Mouse (Mus musculus) hindbrain, embryonic 10.5 days (tissue): Measurements from ENCODE around the gene Pno1. TPM values are rescaled to one million over a fixed set of nuclear protein-coding genes. Genes with fewer than 3 reads are reported as not detected.
A peak's percentile ranks its signal among the peaks of the same experiment; 100 is the strongest.

Experiments used
- DNase-seq: peaks from one replicate; pipeline ENCODE4 v3.0.0-alpha.2; 2017; ENCODE audit warnings: low spot score
- H3K27ac ChIP-seq: fragments of 300-500 bp; sonication (generic); 2 replicates; pipeline ENCODE4 v1.5.1; 2016; ENCODE audit warnings: mild to moderate bottlenecking, moderate library complexity
- H3K27me3 ChIP-seq: fragments of 300-500 bp; sonication (generic); 2 replicates; pipeline ENCODE4 v1.6.1; 2016; ENCODE audit warnings: mild to moderate bottlenecking; ENCODE audit not compliant: poor library complexity, insufficient read depth, severe bottlenecking
- H3K36me3 ChIP-seq: fragments of 300-500 bp; sonication (generic); 2 replicates; pipeline ENCODE4 v1.6.1; 2016; ENCODE audit warnings: mild to moderate bottlenecking, moderate library complexity
- H3K4me1 ChIP-seq: fragments of 300-500 bp; sonication (generic); replicated peaks from 2 replicates; pipeline ENCODE4 v1.6.1; 2016; ENCODE audit warnings: mild to moderate bottlenecking
- H3K4me3 ChIP-seq: fragments of 300-500 bp; sonication (generic); 2 replicates; pipeline ENCODE4 v1.5.1; 2016; ENCODE audit warnings: mild to moderate bottlenecking, moderate library complexity
- H3K9me3 ChIP-seq: fragments of 300-500 bp; sonication (generic); 2 replicates; pipeline ENCODE4 v1.6.1; 2016; ENCODE audit warnings: mild to moderate bottlenecking, moderate library complexity
- WGBS: fragments of 180-500 bp; shearing (Covaris S2); methylation state at CpG from one replicate; pipeline ENCODE4 v1.1.7; 2016; 5-methylcytosine and 5-hydroxymethylcytosine counted together
- polyA plus RNA-seq: library from polyadenylated mRNA; unstranded; fragments of >200 nt; fragmentation: Nextera tagmentation; extraction: Ambion mirVana; gene quantifications from 2 replicates; pipeline ENCODE4 v1.2.1, GENCODE M21; 2016

The Pno1 gene
- polyA plus RNA-seq, 1 experiment from 2014 or later: 89.5 TPM

DNA sequence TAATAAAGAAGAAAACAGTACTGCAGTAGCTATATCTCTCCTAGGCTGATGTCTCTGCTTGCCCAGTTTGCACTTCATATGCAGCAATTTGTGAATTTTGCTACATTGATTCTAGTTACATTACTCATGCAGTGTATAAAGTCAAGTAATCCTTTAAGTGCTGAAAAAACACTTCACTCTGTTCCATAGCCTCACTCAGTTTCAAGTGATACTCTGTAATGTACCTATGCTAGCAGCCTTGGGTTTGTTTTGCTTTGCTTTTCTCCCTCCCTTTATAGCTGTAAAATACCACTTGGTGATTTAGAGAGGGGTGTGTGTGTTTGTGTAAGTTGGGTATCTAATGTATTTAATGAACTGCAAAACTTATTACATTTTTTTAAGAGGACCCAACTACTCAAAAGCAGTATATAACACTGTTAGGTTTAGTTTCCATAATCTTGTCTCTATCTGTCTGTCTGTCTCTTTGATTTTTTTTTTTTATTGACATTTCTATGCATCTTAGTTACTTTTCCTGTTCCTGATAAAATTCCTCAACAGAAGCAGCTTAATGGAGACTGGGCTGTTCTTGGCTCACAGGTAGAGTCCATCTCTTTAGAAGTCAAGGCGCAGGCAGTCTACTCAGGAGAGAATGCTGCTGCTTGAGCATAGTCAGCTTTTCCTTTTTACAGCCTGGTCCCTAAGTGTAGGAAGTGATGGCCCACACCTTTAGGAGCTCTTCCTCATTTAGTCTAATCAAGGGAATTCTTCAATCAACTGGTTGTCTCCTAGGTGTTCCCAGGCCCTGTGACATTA lies 40.2 kb downstream of the Pno1 start:
- Histone ChIP-seq H3K4me3 (no peak overlapping the region), H3K27ac (no peak overlapping the region), H3K27me3 (no peaks in the 10 kb centered on the region), H3K36me3 (peaks cover 29% of the 10 kb centered on the region), H3K9me3 (peaks cover 17% of the 10 kb centered on the region), H3K4me1 (no peaks in the 10 kb centered on the region)
- 95% methylated on average over 1 of the region's 1 CpGs for WGBS
- no peak for DNase-seq

DNA sequence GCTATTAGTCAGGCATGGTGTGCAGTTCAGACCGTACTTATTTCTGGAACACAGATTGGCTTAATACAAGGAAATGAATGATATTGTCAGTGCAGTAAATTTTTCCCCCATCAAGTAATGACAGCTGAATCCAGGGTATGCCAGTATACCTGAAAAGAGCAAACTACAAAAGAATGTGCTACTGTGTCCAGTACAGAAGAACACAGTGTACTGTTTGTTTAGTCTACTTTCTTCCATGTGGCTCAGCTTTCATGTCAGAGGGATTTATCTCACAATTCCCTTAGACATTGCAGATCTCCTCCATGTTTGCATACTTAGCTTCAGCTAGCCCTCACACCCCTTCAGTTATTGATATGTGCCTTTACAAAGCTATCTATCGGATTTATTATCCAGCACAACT lies 42.1 kb downstream of the Pno1 start:
- no peaks in the 10 kb centered on the region for H3K27me3 ChIP-seq
- no peak overlapping the region for H3K27ac ChIP-seq
- peaks cover 17% of the 10 kb centered on the region for H3K9me3 ChIP-seq
- H3K36me3 ChIP-seq: peaks cover 22% of the 10 kb centered on the region
- 94% methylated on average over 2 of the region's 2 CpGs for WGBS
- H3K4me3 ChIP-seq: no peak overlapping the region
- DNase-seq: no peak
- H3K4me1 ChIP-seq: no peaks in the 10 kb centered on the region

DNA sequence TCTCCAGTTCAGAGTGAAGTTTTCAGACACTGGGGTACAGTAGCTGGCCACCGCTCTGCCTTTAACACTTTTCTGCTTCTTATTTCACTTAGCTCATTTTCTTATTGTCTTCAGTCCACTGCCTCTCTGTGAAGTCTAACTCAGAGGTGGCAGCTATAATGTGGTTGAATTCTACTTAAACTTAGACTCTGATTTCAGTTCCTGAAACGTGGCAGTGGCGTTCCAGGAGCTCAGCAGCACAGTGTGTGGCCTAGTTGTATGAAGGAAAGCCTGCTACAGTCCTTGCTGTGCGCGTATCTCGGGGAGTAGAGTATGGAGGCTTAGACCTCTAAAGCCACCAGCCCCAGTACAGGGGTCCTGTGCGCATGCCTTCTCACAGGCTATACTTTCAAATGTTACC lies 44.7 kb downstream of the Pno1 start:
- Histone ChIP-seq H3K9me3 (no peaks in the 10 kb centered on the region), H3K4me1 (peaks cover 6% of the 10 kb centered on the region), H3K27me3 (no peaks in the 10 kb centered on the region), H3K4me3 (no peak overlapping the region), H3K36me3 (no peaks in the 10 kb centered on the region), H3K27ac (no peak overlapping the region)
- DNase-seq: no peak
- WGBS: 89% methylated on average over 7 of the region's 7 CpGs

DNA sequence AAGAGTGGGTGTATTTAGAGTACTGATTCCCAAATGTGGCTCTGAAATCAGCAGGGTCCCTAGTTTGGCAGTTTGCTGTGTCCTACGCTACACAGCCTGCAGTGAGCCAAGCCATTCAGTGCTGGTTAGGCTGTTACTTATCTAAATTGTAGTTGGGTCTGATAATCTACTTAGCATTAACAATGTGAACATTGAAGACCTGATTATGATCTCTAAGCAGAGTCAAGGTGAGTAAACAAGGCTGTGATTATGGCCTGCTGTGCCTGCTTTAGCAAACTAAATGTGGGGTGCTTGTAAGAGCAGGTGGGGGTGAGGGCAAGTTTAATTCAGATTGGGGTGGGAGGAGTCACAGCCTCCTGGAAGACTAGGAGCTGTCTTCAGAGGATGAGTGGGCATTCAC lies 47.4 kb downstream of the Pno1 start:
- no peak for DNase-seq
- Histone ChIP-seq H3K4me1 (peaks cover 19% of the 10 kb centered on the region), H3K27me3 (no peaks in the 10 kb centered on the region), H3K4me3 (no peak overlapping the region), H3K36me3 (no peaks in the 10 kb centered on the region), H3K9me3 (no peaks in the 10 kb centered on the region), H3K27ac (no peak overlapping the region)
- 89% methylated on average over 1 of the region's 1 CpGs for WGBS

DNA sequence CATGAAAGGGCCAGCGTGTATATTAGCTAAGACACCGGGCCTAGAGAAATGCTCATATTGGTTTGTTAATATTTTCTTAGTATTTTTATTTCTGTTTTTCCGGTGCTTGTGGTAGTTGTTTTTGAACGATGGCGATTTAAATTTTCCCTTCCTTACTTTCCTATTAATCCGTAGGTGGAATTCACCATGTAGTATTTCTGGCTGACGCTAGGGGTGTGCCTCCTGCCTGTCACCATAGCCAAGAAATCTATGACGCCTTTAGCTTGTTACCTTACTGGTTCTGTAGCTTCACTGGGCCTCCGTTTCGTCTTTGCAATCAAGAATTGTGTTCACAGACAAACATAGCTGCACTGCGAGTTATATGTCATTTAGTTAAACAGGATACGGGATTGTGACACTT lies 51.1 kb downstream of the Pno1 start:
- no peaks in the 10 kb centered on the region for H3K27me3 ChIP-seq
- peak overlapping the region; percentile 96 for H3K4me3 ChIP-seq
- peak; percentile 35 for DNase-seq
- H3K27ac ChIP-seq: peak overlapping the region; percentile 98
- H3K4me1 ChIP-seq: peaks cover 25% of the 10 kb centered on the region
- no peaks in the 10 kb centered on the region for H3K36me3 ChIP-seq
- WGBS: 3% methylated on average over 12 of the region's 12 CpGs
- no peaks in the 10 kb centered on the region for H3K9me3 ChIP-seq

DNA sequence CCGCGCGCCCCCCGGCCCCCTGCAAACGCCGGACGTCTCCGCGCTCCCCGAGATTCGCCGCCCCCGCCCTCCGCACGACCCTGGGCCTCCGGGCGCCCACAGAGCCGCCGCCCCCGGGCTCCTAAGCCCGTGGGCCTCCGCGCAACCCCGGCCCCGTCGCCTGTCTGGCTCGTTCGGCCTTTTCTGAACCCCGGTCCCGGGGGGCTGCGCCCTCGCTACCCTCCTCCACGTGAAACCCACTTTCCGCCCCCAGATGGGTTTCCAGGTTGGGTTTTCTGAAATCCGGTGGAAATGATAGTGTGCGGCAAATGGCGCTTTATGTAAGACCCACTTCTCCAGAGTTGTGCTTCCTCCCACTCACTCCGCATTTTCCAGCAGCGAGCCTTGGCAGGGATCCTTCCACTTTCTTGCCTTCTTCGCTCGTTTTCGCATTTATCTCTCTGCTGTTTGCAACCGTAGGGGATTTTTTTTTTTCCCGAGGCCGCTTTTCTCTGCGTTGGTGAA lies 51.6 kb downstream of the Pno1 start:
- peak; percentile 47 for DNase-seq
- no peaks in the 10 kb centered on the region for H3K9me3 ChIP-seq
- peak overlapping the region; percentile 96 for H3K4me3 ChIP-seq
- H3K4me1 ChIP-seq: peaks cover 25% of the 10 kb centered on the region
- WGBS: under 1% methylated on average over 46 of the region's 46 CpGs
- H3K27ac ChIP-seq: peak overlapping the region; percentile 98
- H3K27me3 ChIP-seq: no peaks in the 10 kb centered on the region
- no peaks in the 10 kb centered on the region for H3K36me3 ChIP-seq

DNA sequence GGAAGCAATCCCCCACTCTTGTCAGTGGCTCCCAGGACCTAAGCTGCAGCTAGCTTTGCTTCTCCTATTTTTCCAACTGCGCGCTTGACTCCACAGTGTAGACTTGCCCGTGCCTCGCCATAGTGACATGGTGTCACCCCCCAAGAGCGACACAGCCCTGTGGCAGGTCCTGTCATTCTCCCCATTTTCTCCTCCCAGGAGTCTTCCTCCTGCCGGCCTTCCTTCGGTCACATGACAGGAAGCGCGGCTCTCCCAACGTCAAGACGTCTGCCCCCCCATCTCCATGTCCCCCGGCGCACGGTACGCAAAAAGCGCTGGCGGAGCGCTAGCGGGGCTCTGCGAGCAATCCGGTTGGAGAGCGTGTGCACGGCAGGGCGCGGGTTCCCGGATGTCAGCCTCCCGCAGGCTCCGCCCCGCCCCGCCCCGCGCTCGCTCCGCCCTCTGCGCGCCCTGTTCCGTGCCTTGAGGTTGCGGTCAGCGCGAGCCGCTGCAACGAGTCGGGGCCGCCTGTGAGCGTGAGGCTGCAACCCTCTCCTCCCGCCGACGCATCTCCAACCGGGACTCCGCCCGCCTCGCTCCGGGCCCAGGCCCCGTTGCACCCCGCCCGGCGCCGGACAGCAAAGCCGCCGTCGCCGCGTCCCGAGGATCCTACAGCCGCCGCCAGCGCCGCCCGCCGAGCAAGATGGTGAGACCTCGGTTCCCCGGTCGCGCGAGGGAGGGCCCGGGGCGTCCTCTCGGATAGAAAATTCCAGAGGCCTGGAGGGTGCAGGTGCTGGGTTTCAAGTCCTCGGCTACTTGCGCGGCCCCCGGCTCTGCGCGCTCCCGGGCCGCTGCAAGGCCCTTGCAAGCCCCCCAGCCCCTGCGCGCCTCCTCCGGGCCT lies 52.3 kb downstream of the Pno1 start, which contains the start of gene Ppp3r1:
Gene Ppp3r1, plus strand, starts transcription at position 406 of the 880 bp plus-strand sequence.
- Histone ChIP-seq H3K27ac (peak within 1 kb of the TSS; percentile 98), H3K36me3 (no peaks in the 10 kb centered on the region), H3K4me3 (peak within 1 kb of the TSS; percentile 96), H3K4me1 (peaks cover 24% of the 10 kb centered on the region), H3K9me3 (no peaks in the 10 kb centered on the region), H3K27me3 (no peaks in the 10 kb centered on the region)
- under 1% methylated on average over 85 of the region's 89 CpGs for WGBS
- DNase-seq: peak; percentile 97

Other genes with a start within 250 kb of the Pno1 start
- 17.5 and 22.5 TPM in 2 replicates for gene Cnrip1, start 160.0 kb downstream of the Pno1 start, polyA plus RNA-seq
- 4.7 and 4.9 TPM in 2 replicates for gene Plek, start 159.2 kb downstream of the Pno1 start, polyA plus RNA-seq
- 78.9 and 79.2 TPM in 2 replicates for gene Ppp3r1, start 52.3 kb downstream of the Pno1 start, polyA plus RNA-seq
- 25.8 and 31.0 TPM in 2 replicates for gene Wdr92, start 29.5 kb downstream of the Pno1 start, polyA plus RNA-seq
- gene C1d, start 46.0 kb upstream of the Pno1 start, polyA plus RNA-seq: 102 and 103 TPM in 2 replicates